Mouse (Mus musculus): ENCODE measurements around the gene Gm20388.

- no peak for TF ChIP-seq GATA1 (IDR thresholded peaks at IDR 0.05; ENCODE audit: low read length)
- no peak for TF ChIP-seq TAL1 (IDR thresholded peaks at IDR 0.05; ENCODE audit: low read length)
These were observed 14.8 kb downstream of the Gm20388 start for GRCm38 (mm10) chr8:119925428-119925827.

Measured in erythroblast, embryonic 14.5 days (primary cell).